Mouse (Mus musculus) myocyte (in vitro differentiated cells): ENCODE results near the gene Sfi1. TPM values are rescaled to one million over a fixed set of nuclear protein-coding genes. Genes with fewer than 3 reads are reported as not detected.

Source experiments
- H3K27me3 ChIP-seq: one replicate; pipeline ENCODE4 v1.6.1; 2011; ENCODE audit not compliant: control insufficient read depth, insufficient read depth, insufficient read length
- H3K36me3 ChIP-seq: one replicate; pipeline ENCODE4 v1.6.1; 2011; ENCODE audit not compliant: control insufficient read depth, insufficient read depth
- H3K4me2 ChIP-seq: one replicate; pipeline ENCODE4 v1.6.1; 2011; ENCODE audit warnings: low read depth, control low read depth
- H3K4me3 ChIP-seq: one replicate; pipeline ENCODE4 v1.5.1; 2011; ENCODE audit warnings: mild to moderate bottlenecking, control low read depth, moderate library complexity
- H3K79me2 ChIP-seq: one replicate; pipeline ENCODE4 v1.6.1; 2011; ENCODE audit not compliant: control insufficient read depth, insufficient read depth
- H3ac ChIP-seq: one replicate; pipeline ENCODE4 v1.6.1; 2011; ENCODE audit not compliant: control insufficient read depth, insufficient read length
- CEBPB ChIP-seq: IDR thresholded peaks from 2 replicates; pipeline ENCODE4 v1.6.1; 2011; ENCODE audit warnings: mild to moderate bottlenecking, moderate library complexity; ENCODE audit not compliant: poor library complexity, insufficient read depth, severe bottlenecking
- E2F4 ChIP-seq: IDR thresholded peaks from one replicate; pipeline ENCODE4 v1.6.1; 2011; ENCODE audit warnings: mild to moderate bottlenecking, control low read depth, moderate library complexity; ENCODE audit not compliant: insufficient read depth
- MAX ChIP-seq: IDR thresholded peaks from one replicate; pipeline ENCODE4 v1.6.1; 2011; ENCODE audit warnings: low read depth, mild to moderate bottlenecking, control low read depth
- MYOD1 ChIP-seq, 3 experiments: IDR thresholded peaks; one replicate each; pipeline ENCODE4 v1.6.1; 2011; ENCODE audit warnings: control low read depth in 2 of 3, low read depth in 2 of 3, mild to moderate bottlenecking in 2 of 3, moderate library complexity in 1 of 3; ENCODE audit not compliant: insufficient read length in 2 of 3, control insufficient read depth in 1 of 3
- MYOG ChIP-seq, 3 experiments: IDR thresholded peaks; one replicate each; pipeline ENCODE4 v1.6.1; 2011; ENCODE audit warnings: control low read depth in 2 of 3, low read depth in 2 of 3, mild to moderate bottlenecking in 2 of 3; ENCODE audit not compliant: insufficient read length in 2 of 3, control insufficient read depth in 1 of 3, insufficient read depth in 1 of 3
- POLR2A ChIP-seq: IDR thresholded peaks from one replicate; pipeline ENCODE4 v1.6.1; 2011; ENCODE audit warnings: low read depth, mild to moderate bottlenecking, control low read depth, moderate library complexity; ENCODE audit not compliant: insufficient read length
- POLR2AphosphoS2 ChIP-seq: IDR thresholded peaks from one replicate; pipeline ENCODE4 v1.6.1; 2011; ENCODE audit warnings: low read depth, control low read depth; ENCODE audit not compliant: insufficient read length
- REST ChIP-seq: IDR thresholded peaks from one replicate; pipeline ENCODE4 v1.6.1; 2011; ENCODE audit warnings: mild to moderate bottlenecking, control low read depth, moderate library complexity; ENCODE audit not compliant: insufficient read depth, insufficient read length
- SRF ChIP-seq: IDR thresholded peaks from one replicate; pipeline ENCODE4 v1.6.1; 2011; ENCODE audit warnings: low read depth; ENCODE audit not compliant: control insufficient read depth, insufficient read length
- TCF12 ChIP-seq: IDR thresholded peaks from one replicate; pipeline ENCODE4 v1.6.1; 2011; ENCODE audit warnings: mild to moderate bottlenecking, control low read depth; ENCODE audit not compliant: poor library complexity, insufficient read depth, severe bottlenecking
- TCF3 ChIP-seq: IDR thresholded peaks from one replicate; pipeline ENCODE4 v1.6.1; 2011; ENCODE audit warnings: low read depth, control low read depth; ENCODE audit not compliant: insufficient read length
- USF1 ChIP-seq: IDR thresholded peaks from one replicate; pipeline ENCODE4 v1.6.1; 2011; ENCODE audit warnings: low read depth, mild to moderate bottlenecking, control low read depth, moderate library complexity
- polyA plus RNA-seq: library from polyadenylated mRNA; unstranded; fragments of >200 nt; fragmentation: generic; extraction: Trizol; gene quantifications from one replicate; pipeline ENCODE4 v1.2.1, GENCODE M21; 2012; ENCODE audit warnings: missing spikeins

Gene Sfi1
- polyA plus RNA-seq, 1 experiment = 6.2 TPM

DNA sequence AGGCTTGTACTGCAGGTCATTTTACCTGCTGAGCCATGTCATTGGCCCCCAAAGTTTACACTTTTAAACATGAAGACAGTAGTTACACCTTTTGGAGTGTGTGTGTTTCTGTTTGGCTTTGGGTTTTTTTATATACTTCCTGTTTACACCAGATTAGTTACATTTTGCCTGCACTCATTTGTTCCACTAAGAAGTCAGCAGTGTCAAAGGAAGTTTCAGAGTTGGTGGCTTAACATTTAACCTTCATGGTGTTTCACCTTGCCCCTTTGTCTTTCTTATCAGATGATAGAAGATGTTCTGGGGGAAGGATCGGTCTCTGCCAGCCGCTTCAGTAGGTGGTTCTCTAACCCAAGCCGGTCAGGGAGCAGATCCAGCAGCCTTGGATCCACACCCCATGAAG, 33.9 kb upstream of the Sfi1 start:
- Histone ChIP-seq H3K36me3 (peaks cover 61% of the 10 kb centered on the region), H3K27me3 (no peaks in the 10 kb centered on the region), H3K4me3 (no peak overlapping the region), H3K4me2 (no peak overlapping the region), H3ac (no peak overlapping the region), H3K79me2 (no peaks in the 10 kb centered on the region)
- TF ChIP-seq POLR2A (no peak), CEBPB (no peak), USF1 (no peak), E2F4 (no peak), MYOD1 (IDR thresholded peaks at IDR 0.05; ENCODE audit: control insufficient read depth in 1 of 3, insufficient read length in 2 of 3, low read depth in 2 of 3) (no peak), REST (no peak), TCF3 (no peak), SRF (no peak), MYOG (IDR thresholded peaks at IDR 0.05; ENCODE audit: control insufficient read depth in 1 of 3, insufficient read depth in 1 of 3, insufficient read length in 2 of 3, low read depth in 2 of 3) (no peak)

DNA sequence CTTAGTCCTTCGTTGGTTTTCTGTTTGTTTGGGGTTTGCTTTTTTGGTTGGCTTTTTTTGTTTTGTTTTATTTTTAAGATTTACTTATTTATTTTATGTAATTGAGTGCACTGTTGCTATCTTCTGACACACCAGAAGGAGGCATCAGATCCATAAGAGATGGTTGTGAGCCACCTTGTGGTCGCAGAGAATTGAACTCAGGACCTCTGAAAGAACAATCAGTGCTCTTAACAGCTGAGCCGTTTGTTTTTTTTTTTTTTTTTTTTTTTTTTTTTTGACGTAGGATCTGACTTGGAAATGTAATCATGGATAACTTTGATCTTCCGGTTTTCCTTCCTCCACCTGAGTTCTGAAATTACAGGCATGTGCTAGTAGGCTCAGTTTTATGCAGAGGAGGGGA, 29.8 kb upstream of the Sfi1 start:
- Histone ChIP-seq H3K79me2 (peaks cover 4% of the 10 kb centered on the region), H3K27me3 (no peaks in the 10 kb centered on the region), H3K4me2 (no peak overlapping the region), H3K4me3 (no peak overlapping the region), H3K36me3 (peaks cover 65% of the 10 kb centered on the region), H3ac (no peak overlapping the region)
- no peak for TF ChIP-seq USF1
- no peak for TF ChIP-seq REST

DNA sequence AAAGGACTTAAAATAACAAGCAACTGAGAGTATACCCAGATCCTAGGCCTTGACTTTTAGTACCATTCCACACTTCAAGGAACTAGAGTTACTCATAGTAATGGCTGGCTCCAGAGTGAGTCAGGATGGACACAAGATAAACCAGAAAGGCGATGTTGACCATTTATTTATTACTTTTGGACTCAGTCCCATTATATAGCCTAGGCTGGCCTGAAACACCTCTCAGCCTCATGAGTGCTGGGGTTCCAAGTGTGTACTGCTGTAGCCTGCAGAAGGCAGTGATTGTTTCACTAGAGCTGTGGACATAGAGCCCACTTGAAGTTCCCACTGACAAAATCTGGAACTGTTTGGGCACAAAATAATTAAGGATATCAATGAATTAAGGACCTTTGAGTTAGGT, 19.3 kb upstream of the Sfi1 start:
- Histone ChIP-seq H3K79me2 (peaks cover 60% of the 10 kb centered on the region), H3K27me3 (no peaks in the 10 kb centered on the region), H3K36me3 (peaks cover 55% of the 10 kb centered on the region), H3K4me2 (no peak overlapping the region), H3ac (no peak overlapping the region), H3K4me3 (no peak overlapping the region)
- TF ChIP-seq CEBPB (no peak), MYOD1 (IDR thresholded peaks at IDR 0.05; ENCODE audit: control insufficient read depth in 1 of 3, insufficient read length in 2 of 3, low read depth in 2 of 3) (no peak), POLR2A (no peak), TCF3 (no peak), E2F4 (no peak), TCF12 (no peak), REST (no peak), MAX (no peak)

DNA sequence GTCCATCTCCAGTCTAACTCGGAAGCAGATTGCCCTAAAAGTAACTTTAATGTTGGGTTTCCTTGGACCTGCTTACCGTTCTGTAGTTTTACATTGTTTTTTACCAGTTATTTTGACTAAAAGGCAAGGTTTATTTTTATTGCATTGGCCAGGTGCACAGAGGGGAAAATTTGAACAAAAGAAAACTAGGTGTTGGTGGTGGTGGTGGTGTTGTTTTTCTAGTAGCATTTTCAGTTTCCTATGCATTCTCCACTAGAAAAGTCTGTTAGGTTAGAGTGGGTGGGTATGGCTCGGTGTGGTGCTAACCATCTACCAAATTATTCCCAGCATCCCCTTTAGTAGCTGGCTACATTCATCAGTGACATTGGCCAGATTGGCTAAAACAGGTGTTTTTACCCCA, 13.5 kb upstream of the Sfi1 start:
- Histone ChIP-seq H3K4me3 (no peak overlapping the region), H3ac (no peak overlapping the region), H3K27me3 (no peaks in the 10 kb centered on the region), H3K4me2 (no peak overlapping the region), H3K79me2 (peaks cover 79% of the 10 kb centered on the region), H3K36me3 (peaks cover 42% of the 10 kb centered on the region)
- TF ChIP-seq POLR2A = no peak
- TF ChIP-seq USF1 = no peak
- TF ChIP-seq TCF3 = no peak

DNA sequence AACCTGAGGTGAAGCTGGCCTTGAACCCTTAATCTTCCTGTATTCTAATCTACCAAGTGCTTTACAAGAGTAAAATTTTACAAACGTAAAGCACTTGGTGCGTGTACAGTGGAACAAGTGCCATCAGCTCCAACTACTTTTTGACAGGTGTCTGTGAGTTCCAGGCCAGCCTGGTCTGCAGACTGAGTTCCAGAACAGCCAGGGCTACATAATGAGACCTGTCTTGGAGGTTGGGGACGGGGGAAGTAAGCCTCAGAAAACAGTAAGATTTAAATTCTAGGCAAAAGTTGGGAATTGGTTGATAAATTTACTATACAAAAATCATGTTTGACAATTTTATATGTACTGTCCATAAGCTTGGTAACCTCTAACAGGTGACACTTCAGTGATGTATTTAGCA, 11.9 kb upstream of the Sfi1 start:
- no peak overlapping the region for H3ac ChIP-seq
- peaks cover 31% of the 10 kb centered on the region for H3K36me3 ChIP-seq
- H3K27me3 ChIP-seq = no peaks in the 10 kb centered on the region
- H3K4me3 ChIP-seq = no peak overlapping the region
- H3K79me2 ChIP-seq = peaks cover 64% of the 10 kb centered on the region
- H3K4me2 ChIP-seq = no peak overlapping the region
- TF ChIP-seq MYOD1 (IDR thresholded peaks at IDR 0.05; ENCODE audit: control insufficient read depth in 1 of 3, insufficient read length in 2 of 3, low read depth in 2 of 3) (no peak), POLR2A (no peak), E2F4 (no peak), CEBPB (no peak), TCF12 (no peak), MYOG (IDR thresholded peaks at IDR 0.05; ENCODE audit: control insufficient read depth in 1 of 3, insufficient read depth in 1 of 3, insufficient read length in 2 of 3, low read depth in 2 of 3) (no peak), USF1 (no peak)

DNA sequence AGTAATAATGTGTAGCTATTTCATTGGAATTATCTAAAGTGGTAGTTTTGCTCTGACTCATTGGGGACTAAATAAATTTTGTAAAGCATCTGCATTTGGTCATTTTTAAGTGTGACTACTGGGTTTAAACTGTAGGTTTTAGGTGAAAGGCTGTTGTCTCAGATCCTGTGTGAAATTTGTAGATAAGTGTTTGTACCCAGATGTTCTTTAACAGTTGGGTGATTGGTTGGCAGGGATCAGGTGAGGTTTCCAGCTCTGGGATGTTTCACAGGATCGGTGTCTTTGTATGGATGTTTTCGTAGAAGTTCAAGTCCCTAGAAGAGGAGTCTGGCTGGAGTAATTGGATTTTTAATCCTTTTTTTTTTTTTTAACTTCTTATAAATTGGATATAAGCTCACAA, 10.5 kb upstream of the Sfi1 start:
- peaks cover 49% of the 10 kb centered on the region for H3K79me2 ChIP-seq
- H3ac ChIP-seq = no peak overlapping the region
- no peaks in the 10 kb centered on the region for H3K27me3 ChIP-seq
- peak overlapping the region; percentile 70 for H3K4me2 ChIP-seq
- H3K36me3 ChIP-seq = peaks cover 28% of the 10 kb centered on the region
- TF ChIP-seq POLR2AphosphoS2 (no peak), SRF (no peak), MYOG (IDR thresholded peaks at IDR 0.05; ENCODE audit: control insufficient read depth in 1 of 3, insufficient read depth in 1 of 3, insufficient read length in 2 of 3, low read depth in 2 of 3) (no peak), REST (no peak), CEBPB (no peak), TCF3 (no peak), MYOD1 (IDR thresholded peaks at IDR 0.05; ENCODE audit: control insufficient read depth in 1 of 3, insufficient read length in 2 of 3, low read depth in 2 of 3) (no peak), POLR2A (no peak), MAX (no peak), E2F4 (no peak), TCF12 (no peak), USF1 (no peak)
- peak overlapping the region; percentile 18 for H3K4me3 ChIP-seq
